Mouse (Mus musculus) hematopoietic multipotent progenitor cell, adult 10-12 weeks (in vitro differentiated cells): ENCODE results near the gene Leprot. TPM values are rescaled to one million over a fixed set of nuclear protein-coding genes. Genes with fewer than 3 reads are reported as not detected.

Experiments used
- polyA plus RNA-seq: library from polyadenylated mRNA; stranded (reverse); fragments of >175 nt; gene quantifications from 2 replicates; pipeline ENCODE4 v1.2.3, GENCODE M21; 2012; ENCODE audit warnings: low replicate concordance

The Leprot gene
- polyA plus RNA-seq: 5.1 and 16.2 TPM in 2 replicates

GRCm38 (mm10) chr4:101647196-101647905 lies at the start of gene Leprot:
TSS of gene Leprot (plus strand) at chr4:101647718.

Other genes with a start within 250 kb of the Leprot start
- gene Ak4, start 228.4 kb upstream of the Leprot start, polyA plus RNA-seq: not detected in 2 replicates
- 0.23 and 1.4 TPM in 2 replicates for gene Dnajc6, start 151.1 kb upstream of the Leprot start, polyA plus RNA-seq
- gene Lepr, start 69.7 kb downstream of the Leprot start, polyA plus RNA-seq: 0.04 and 0.19 TPM in 2 replicates
- not detected in 2 replicates for gene B020004J07Rik, start 196.3 kb downstream of the Leprot start, polyA plus RNA-seq
- not detected in 2 replicates for gene C130073F10Rik, start 246.1 kb downstream of the Leprot start, polyA plus RNA-seq